Mouse (Mus musculus) testis, adult 2 months (tissue): ENCODE measurements around the gene Zdhhc4.

ENCODE experiments used
- CTCF ChIP-seq: fragments of 200-500 bp; IDR thresholded peaks from 2 replicates; pipeline ENCODE4 v1.5.1; 2012; ENCODE audit warnings: low read depth, mild to moderate bottlenecking, inconsistent platforms, low read length, moderate library complexity; ENCODE audit not compliant: control insufficient read depth, insufficient read depth, insufficient replicate concordance
- POLR2A ChIP-seq: fragments of 200-500 bp; IDR thresholded peaks from 2 replicates; pipeline ENCODE4 v1.6.1; 2012; ENCODE audit warnings: low read depth, mild to moderate bottlenecking, inconsistent platforms, low read length, moderate library complexity; ENCODE audit not compliant: control insufficient read depth

DNA sequence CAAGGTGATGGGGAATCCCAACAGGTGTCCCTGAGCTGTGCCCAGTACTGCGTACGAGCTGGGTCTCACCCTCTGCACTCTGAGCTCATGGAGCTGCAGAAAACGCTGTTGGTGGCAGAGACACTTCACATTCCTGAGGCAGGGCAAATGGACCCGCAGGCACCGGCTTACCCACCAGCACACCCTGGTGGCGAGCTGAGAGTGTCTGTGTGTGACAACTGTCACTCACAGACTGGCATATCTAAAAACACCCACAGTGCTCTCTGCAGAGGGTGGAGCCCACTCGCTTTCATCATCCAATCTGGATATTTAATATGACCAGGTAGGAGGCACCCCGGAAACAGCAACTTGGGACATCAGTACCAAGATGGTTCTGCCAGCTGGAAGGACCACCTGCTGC, 27.8 kb downstream of the Zdhhc4 start:
- TF ChIP-seq CTCF (peak; percentile 6; the same call in 1 of the 2 replicates), POLR2A (no peak)
